Mouse (Mus musculus) mouse trophoblast stem cell (cell line): Measurements from ENCODE around the gene Zfp473.
"Not testable (repeated sequence)": the region's sequence is repeated elsewhere in the genome, so short reads cannot be mapped to it uniquely, and the experiment has no call there.

Experiments
- in situ Hi-C, 2 experiments: fragments of 300-500 bp; cut with MseI, MboI; formaldehyde crosslinking; loops; 2 replicates in 1 of 2; 3 replicates in 1 of 2; pipeline ENCODE4 v1.15.1; 2025

The Zfp473 gene

DNA sequence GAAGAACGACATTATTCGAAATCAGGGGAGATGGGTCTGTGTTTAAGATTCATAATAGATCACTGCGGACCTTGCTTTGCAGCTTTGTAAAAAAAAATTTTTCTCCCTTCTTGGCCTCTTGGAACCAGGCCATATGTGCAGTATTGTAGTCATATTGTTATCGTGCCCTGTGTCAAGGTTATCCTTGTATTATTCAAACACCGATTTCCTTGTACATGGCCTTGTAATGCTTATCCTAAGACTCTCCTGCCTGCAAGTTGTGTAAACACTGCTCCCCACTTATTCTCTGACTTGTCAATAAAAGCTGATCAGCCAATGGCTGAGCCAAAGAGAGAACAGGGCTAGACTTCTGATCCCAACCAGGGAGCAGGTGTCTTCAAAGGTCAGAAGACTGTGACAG is 28.8 kb downstream of the Zfp473 start:
- in situ Hi-C loops: no loop called here

DNA sequence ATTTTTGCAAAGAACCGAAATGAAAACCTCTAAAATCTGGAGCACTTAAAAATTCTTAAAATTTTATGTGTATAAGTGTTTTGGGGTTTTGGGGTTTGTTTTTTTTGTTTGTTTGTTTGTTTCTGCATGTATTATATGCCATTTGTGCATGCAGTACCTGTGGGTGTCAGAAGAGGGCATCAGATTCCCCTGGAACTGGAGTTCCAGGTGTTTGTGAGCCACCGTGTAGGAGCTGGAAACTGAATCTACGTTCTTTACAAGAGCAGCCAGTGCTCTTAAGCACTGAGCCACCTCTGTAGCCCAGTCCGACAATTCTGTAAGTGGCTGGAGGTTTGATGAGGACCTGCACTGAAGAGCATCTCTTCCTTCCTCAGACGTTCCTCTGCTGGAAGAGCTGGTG is 41.0 kb downstream of the Zfp473 start:
- in situ Hi-C loops: no loop called here

DNA sequence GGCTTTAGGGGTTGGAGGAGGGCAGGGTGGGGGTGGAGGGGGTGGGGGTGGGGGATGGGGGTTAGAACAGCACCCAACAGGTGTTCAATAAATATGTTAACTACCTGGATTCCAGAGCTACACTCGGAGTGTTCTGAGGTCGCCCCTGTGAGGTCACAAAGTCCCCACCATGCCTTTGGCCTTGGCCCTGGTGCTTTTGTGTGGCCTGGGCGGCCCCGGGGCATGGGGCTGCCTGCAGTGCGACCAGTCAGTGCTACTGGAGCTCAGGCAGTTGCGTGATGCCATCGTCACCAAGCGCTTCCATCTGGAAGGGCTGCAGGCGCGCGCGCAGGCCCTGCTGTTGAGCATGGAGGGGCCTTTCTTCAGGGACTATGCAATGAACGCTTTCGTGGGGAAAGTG is 42.3 kb downstream of the Zfp473 start, which contains the start of gene Izumo2:
Gene Izumo2, plus strand, starts transcription at position 169 of the 400 bp plus-strand sequence.
- in situ Hi-C loops: no loop called here

DNA sequence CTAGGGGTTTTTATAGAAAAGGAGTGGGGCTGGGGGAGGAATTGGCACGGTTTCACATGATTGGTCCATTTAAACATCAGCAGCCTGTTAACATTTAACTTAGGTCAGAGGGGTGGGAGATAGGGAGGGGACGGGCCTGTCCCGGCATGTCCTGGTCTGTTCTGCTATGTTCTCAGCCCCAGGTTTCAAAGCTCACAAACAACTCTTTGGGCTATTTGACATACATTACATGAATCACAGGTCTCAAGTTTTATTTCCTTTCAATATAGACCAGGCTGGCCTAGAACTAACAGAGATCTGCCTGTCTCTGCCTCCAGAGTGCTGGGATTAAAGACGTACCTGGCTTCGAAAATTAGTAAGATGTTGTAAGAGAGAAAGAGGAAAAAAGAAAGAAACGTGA is 42.8 kb downstream of the Zfp473 start:
- in situ Hi-C loops: not testable (repeated sequence)

DNA sequence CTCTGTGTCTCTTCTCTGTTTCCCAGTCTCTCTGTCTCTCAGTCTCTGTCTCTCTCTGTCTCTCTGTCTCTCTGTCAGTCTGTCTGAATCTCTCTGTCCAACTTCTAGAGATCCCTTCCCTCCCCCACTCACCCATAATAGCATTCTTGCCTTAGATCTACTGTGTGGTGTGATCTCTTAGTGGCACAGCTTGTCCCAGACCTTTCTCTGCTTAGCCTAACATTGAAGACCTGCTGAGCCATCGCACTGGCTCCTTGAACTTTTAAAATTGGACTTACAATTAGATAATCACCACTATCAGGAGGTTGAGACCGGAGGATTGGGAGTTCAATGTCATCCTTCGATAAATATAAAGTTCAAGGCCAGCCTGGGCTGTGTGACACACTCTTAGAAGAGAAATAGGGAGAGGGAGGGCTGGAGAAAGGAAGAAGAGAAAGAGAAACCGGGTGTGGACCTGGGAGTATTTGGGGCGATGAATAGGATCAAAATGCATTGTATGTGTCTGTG is 43.6 kb downstream of the Zfp473 start:
- in situ Hi-C loops: no loop called here

DNA sequence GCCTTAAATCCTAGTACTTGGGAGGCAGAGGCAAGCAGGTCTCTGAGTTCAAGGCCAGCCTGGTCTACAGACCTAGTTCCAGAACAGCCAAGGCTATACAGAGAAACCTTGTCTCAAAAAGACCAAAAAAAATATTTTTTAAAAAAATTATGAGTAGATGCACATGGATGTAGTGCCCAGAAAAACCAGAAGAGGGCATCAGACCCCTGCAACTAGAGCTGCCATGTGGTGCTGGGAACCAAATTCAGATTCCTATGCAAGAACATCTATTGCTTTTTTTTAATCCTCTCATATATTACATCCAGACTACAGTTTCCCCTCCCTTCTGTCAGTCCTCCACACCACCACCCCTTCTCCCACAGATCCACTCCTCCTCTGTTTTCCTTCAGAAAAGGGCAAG is 44.5 kb downstream of the Zfp473 start:
- in situ Hi-C loops: no loop called here

DNA sequence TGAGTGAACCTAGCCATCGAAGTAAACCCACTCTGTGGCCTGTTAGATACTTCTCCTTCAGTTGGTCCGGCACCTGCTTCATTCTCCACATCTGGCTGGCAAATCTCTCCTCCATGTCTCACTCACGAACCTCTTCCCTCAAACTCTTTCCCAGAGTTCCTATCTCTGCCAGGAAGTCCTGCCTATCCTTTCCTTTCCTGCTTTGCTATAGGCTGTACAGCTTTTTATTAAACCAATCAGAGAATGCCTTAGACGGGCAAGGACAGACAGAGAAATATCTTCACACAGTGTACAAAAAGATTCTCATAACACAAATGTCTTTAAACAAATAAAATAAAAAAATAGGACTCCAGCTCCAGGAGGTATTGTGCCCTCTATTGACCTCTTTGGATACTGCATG is 45.8 kb downstream of the Zfp473 start:
- in situ Hi-C loops: no loop called here

DNA sequence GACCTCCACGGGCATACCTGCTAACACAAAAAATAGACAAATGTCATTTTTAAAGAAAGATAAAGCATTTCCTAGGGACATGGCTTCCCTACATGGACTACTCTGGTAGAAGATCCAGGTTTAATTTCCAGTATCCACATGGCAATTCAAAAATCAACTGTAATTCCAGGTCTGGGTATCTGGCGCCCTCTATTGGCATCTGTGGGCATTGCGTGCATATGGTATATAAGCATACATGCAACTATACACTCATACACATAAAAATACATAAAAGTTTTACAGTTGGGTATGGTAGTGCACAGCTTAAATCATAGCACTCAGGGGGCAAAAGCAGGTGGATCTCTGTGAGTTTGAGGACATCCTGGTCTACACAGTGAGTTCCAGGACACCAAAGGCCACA is 46.5 kb downstream of the Zfp473 start:
- in situ Hi-C loops: no loop called here

DNA sequence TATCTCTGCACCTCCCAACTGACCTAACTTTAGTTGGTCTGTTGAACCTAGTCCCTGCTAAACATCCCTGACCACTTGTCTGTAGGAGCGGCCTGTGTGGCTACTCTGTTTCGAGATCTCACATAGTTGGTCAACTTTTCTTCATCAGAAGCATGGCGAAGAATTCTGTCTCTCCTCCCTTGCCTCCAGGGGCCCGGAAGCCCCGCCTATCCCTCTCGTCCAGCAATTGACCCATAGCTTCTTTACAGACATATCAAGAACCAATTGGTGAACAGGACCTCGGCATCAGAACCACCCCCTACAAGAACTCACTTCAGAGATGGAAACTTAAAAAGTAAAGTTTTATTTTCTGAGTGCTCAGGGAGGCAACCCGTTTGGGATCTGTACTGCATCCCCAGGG is 47.9 kb downstream of the Zfp473 start:
- in situ Hi-C loops: no loop called here

DNA sequence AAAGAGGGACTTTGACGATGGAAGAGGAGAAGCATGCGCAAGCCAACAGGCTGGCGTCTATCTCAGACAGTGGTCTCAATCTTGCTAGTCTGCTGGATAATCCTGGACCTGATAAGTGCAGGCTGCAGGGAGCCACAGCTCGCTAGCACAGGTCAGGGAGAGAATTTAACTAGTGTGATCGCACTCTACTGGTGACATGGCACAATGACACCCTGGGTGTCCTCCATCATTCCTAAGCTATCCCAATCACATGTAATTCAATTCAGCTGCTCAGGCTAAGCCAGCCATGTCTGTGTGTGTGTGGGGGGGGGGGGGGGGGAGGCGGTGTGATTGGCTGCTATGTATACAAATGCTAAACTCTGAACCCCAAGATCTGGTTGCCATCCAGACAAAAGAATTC is 48.9 kb downstream of the Zfp473 start:
- in situ Hi-C loops: no loop called here

DNA sequence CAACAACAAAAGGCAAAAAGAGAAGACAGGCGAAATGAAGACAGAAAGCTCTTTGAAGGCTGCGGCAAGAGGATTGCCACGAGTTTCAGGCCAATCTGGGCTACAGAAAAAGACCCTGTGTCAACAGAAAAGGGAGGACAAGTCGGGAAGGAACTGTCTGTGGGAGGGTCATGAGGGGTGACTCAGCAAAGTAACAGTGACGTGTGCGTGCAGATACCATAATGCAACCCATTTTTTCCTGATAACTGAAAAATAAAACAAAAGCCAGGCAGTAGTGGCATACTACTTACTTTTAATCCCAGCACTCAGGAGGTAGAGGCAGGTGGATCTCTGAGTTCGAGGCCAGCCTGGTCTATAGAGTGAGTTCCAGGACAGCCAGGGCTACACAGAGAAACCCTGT is 52.9 kb downstream of the Zfp473 start:
- in situ Hi-C loops: no loop called here

DNA sequence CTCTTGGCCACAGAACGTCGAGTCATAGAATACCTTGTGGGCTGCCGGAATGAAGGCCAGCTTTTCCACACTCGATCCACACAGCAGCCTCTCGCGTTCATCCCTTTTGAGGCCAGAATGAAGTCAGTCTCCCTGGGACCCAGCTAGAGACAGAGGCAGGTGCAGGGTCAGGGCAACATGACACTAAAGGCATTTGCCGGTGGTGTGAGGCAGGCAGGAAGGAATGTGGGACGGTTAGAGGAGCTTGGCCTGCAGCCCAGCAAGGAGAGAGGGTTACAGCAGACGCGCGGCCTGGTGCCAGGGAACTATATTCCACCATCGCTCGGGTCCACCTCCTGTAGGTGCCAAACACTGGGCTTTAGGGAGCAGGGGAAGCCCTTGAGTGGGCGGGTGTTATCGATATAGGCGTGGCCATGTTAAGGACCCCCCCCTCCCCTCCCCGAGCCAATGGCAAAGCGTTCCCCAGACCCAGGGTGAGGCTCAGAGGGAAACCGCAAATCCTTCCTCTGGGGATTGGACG is 53.6 kb downstream of the Zfp473 start:
- in situ Hi-C loops: no loop called here

DNA sequence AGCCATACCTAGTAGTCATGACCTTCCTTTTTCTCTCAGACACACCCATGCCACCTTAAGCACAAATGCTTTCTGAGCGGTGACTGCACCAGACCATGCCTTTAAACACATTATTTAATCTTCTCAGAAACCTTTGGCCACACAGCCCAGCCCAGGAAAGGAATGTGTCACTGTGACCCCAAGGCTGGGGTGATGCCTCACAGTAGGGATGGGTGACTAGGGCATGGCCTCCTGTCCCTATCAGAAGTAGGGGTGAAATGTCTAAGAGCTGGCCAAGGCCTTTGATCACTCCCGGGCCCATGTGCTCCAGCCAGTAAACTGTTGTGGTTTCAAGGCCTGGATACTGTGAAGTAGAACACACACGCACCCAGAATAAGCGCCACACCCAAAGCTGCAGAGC is 55.6 kb downstream of the Zfp473 start:
- in situ Hi-C loops: no loop called here

DNA sequence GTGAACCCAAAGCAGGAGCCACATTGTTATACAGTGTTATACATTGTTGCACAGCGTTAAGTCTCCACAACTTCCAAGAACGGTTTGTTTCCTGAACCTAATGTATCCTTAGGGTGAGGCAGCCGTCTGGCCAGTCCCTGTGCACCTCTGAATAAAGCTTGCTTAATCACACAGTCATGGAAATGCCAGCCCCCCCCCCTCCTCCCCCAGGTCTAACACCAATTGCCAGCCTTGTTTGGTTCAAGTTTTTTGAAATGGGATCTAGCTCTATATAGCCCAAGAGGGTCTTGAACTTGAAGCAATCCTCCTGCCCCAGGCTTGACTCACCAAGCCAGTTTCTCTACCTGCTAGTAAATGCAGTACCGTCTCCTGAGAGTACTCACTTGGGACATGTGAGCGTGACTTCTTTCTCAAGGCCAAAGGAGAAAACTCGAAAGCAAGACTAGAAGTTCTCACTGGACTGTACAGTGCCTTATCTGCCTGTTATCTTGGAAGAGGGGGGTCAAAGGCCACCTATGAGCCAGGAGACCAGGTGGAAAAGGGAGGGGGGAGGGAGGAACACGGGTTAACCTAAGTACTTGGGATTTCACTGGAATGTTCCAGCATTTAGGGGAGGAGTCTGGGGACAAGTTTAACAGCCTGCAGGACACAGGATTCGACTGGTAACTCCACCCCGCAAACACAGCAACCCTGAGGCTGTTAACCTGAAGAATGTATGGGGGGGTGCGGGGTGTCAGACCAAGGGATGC is 57.2 kb downstream of the Zfp473 start:
- in situ Hi-C loops: no loop called here

DNA sequence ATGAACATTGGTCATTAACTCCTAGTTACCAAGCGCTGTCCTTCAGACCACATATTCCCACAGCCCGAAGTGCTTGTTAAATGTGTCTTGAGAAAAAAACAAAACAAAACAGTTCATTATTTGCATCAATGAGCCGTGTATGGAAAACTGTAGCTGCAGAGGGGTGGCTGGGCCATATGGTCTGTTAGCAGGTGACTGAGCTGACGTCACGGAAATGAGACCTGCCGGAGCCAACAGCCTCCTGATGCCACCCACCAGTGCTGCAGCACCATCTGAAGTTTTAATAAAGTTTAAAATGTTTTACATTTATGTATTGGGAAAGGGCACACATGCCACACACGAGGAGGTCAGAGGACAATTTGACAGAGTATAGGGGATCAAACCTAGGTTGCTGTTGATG is 61.5 kb downstream of the Zfp473 start:
- in situ Hi-C loops: no loop called here

DNA sequence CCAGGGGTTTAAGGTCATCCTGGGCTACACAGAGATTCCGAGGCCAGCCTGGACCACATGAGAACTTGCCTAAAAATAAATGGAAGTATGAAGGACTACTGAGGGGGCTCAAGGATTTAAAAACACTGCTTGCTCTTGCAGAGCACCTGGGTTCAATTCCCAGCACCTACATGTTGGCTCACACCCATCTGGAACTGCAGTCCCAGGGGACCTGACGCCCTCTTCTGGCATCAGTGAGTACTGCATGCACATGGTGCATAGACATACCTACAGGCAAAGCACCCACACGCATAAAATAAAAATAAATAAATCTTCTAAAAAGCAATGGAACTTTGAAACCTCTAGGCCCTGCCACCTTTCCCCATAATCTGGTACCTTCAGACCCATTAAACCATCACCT is 62.0 kb downstream of the Zfp473 start:
- in situ Hi-C loops: no loop called here

DNA sequence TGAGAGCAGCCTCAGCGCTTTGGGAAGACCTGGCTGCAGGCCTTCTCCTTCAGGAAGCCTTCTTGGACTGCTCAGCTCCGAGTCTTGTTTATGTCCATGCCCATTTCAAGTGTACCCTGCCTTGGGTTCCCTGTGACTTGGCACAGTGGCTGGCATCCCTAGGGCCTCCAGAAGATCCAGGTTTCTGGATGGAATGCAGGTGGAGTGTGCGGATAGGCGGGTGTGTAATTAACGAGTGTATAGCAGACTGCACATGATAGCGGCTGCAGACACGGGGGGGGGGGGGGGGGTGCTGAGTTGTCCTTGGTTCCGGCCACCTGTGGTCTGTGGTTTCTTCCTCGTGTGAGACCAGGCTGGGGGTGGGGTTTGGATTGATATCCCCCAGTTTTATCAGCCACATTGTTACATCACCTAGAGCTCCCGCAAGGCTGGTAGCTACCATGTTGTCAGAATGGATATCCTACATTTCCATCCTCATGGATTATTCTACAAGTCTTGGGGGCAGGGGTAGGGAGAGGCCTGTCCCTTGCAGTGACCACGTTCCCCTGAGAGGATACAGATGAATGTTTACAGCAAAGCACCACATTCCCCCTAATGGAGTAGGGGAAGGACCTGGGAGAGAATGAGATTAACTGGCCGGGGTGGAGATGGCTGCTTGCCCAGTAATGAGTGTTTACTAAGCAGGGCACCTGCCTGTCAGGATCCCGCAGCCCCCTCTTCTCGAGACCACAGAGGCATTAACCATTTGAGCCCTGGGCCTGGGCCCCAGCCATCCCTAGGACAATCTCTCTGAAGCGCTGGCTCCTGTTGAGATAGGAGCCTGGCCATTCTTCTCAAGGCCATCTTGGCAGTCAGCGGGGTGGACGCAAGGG is 65.1 kb downstream of the Zfp473 start:
- in situ Hi-C loops: no loop called here

DNA sequence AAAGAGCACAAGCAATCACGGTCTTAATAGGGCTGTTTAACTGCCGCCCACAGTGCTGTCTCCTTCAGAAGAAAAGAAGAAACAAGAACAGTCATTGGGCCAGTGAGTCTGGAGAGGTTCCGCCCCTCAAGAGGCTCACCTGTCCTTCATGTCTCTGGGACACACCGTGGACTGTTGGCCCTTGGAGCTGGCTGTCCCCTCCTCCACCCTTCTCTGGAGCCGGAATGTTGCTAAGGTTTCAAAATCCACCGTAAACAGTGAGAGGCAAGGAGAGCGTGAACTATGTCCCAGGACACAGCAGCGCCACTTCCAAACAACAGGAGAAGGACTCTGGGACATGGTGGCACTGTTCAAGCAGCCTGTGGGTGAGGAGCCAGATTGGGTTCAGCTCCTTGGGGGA is 67.2 kb downstream of the Zfp473 start:
- in situ Hi-C loops: no loop called here
